Mouse (Mus musculus): ENCODE measurements around the gene Defb7.

The Defb7 gene

GRCm38 (mm10) chr8:19494797-19495196, at the start of gene Defb7:
Gene Defb7, plus strand, starts transcription at chr8:19495097.
- DNase-seq = no peak

GRCm38 (mm10) chr8:19446378-19446777, 48.5 kb upstream of the Defb7 start:
- no peak for DNase-seq

GRCm38 (mm10) chr8:19461355-19461754, 33.5 kb upstream of the Defb7 start:
- DNase-seq = no peak

GRCm38 (mm10) chr8:19469026-19469425, 25.9 kb upstream of the Defb7 start:
- no peak for DNase-seq

- DNase-seq = no peak
These were observed 5.6 kb downstream of the Defb7 start for GRCm38 (mm10) chr8:19500524-19500923.

GRCm38 (mm10) chr8:19535195-19535829, 40.4 kb downstream of the Defb7 start:
- DNase-seq = no peak

GRCm38 (mm10) chr8:19540376-19540775, 45.5 kb downstream of the Defb7 start:
- DNase-seq = no peak

Measured in thymus, adult 18-20 months (tissue).